Mouse (Mus musculus) stomach, postnatal 0 days (tissue): ENCODE measurements at regions not wholly inside any gene's neighbourhood (a gene's known extent, or its start where the extent isn't known, plus 50 kb on each side); places are given as distances from the start of the nearest gene placed in this dataset.

Source experiments
- ATAC-seq: fragments of 200-750 bp; cut with Nextera tagmentation; 2 replicates; pipeline ENCODE4 v1.8.0; 2017; ENCODE audit not compliant: low FRiP score, low TSS enrichment
- DNase-seq: peaks from one replicate; pipeline ENCODE4 v3.0.0-alpha.2; 2016; ENCODE audit warnings: low spot score
- H3K27ac ChIP-seq: fragments of 300-500 bp; sonication (generic); replicated peaks from 2 replicates; pipeline ENCODE4 v1.5.1; 2014; ENCODE audit warnings: mild to moderate bottlenecking, control low read depth
- H3K27me3 ChIP-seq: fragments of 300-500 bp; sonication (generic); 2 replicates; pipeline ENCODE4 v1.6.1; 2014; ENCODE audit warnings: low read length; ENCODE audit not compliant: control insufficient read depth, insufficient read depth
- H3K36me3 ChIP-seq: fragments of 300-500 bp; sonication (generic); 2 replicates; pipeline ENCODE4 v1.6.1; 2014; ENCODE audit warnings: low read length, mixed read lengths; ENCODE audit not compliant: control insufficient read depth, insufficient read depth
- H3K4me1 ChIP-seq: fragments of 300-500 bp; sonication (generic); replicated peaks from 2 replicates; pipeline ENCODE4 v1.6.1; 2014; ENCODE audit warnings: antibody characterized with exemption; ENCODE audit not compliant: control insufficient read depth, insufficient read depth
- H3K4me2 ChIP-seq: fragments of 300-500 bp; sonication (generic); replicated peaks from 2 replicates; pipeline ENCODE4 v1.6.1; 2014; ENCODE audit warnings: low read depth, mild to moderate bottlenecking, control low read depth, moderate library complexity
- H3K4me3 ChIP-seq: fragments of 300-500 bp; sonication (generic); 2 replicates; pipeline ENCODE4 v1.5.1; 2014; ENCODE audit warnings: low read depth, low read length, control low read depth
- H3K9ac ChIP-seq: fragments of 300-500 bp; sonication (generic); 2 replicates; pipeline ENCODE4 v1.6.1; 2014; ENCODE audit warnings: mild to moderate bottlenecking, low read length, control low read depth, mixed read lengths
- H3K9me3 ChIP-seq: fragments of 300-500 bp; sonication (generic); 2 replicates; pipeline ENCODE4 v1.6.1; 2016; ENCODE audit warnings: low read length; ENCODE audit not compliant: control insufficient read depth
- CTCF ChIP-seq: IDR thresholded peaks from 2 replicates; pipeline ENCODE4 v1.5.1; 2016; ENCODE audit warnings: antibody characterized with exemption, low read depth, mild to moderate bottlenecking, moderate library complexity
- EP300 ChIP-seq: optimal IDR thresholded peaks from 2 replicates; pipeline ENCODE3; 2016; ENCODE audit warnings: antibody characterized with exemption
- WGBS: fragments of 180-500 bp; shearing (Covaris S2); extraction: QIAGEN DNeasy Blood & Tissue Kit; methylation state at CpG from one replicate; pipeline ENCODE4 v1.1.7; 2014; 5-methylcytosine and 5-hydroxymethylcytosine counted together

DNA sequence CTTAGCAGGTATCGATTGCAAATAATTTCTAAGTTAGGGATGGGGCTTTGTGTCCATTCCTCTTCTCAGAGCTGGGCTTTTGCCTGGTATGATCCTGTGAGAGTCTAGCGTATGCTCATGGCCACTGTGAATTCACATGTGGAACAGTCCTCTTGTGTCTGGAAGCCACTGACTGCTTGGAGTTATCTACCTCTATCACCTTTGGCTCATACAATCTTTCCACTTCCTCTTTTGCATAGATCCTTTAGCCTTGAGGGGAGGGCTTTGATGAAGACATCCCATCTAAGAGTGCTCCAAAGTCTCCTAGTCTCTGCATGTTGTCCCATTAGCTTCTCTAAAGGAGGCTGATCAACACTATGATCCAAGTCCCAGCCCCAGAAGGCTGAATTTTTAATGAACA lies 135.8 kb upstream of the Max start:
- DNase-seq (no peak), ATAC-seq (no peak)
- H3K27me3 ChIP-seq, result no peaks in the 10 kb centered on the region
- H3K36me3 ChIP-seq, result no peaks in the 10 kb centered on the region
- WGBS, result 98% methylated on average over 2 of the region's 2 CpGs
- TF ChIP-seq EP300 (no peak), CTCF (no peak)
- no peak overlapping the region for H3K27ac ChIP-seq
- no peak overlapping the region for H3K4me3 ChIP-seq
- no peaks in the 10 kb centered on the region for H3K9me3 ChIP-seq
- no peak overlapping the region for H3K9ac ChIP-seq
- H3K4me1 ChIP-seq, result peaks cover 2% of the 10 kb centered on the region; the same call in 1 of the 2 replicates
- H3K4me2 ChIP-seq, result no peak overlapping the region

GRCm38 (mm10) chr12:77096461-77096860 lies 134.5 kb upstream of the Max start:
- H3K4me3 ChIP-seq, result no peak overlapping the region
- TF ChIP-seq EP300 (no peak), CTCF (no peak)
- 83% methylated on average over 4 of the region's 4 CpGs for WGBS
- no peaks in the 10 kb centered on the region for H3K36me3 ChIP-seq
- H3K4me2 ChIP-seq, result no peak overlapping the region
- H3K9me3 ChIP-seq, result no peaks in the 10 kb centered on the region
- ATAC-seq (no peak), DNase-seq (no peak)
- H3K27ac ChIP-seq, result no peak overlapping the region
- H3K27me3 ChIP-seq, result no peaks in the 10 kb centered on the region
- peaks cover 3% of the 10 kb centered on the region; the same call in 1 of the 2 replicates for H3K4me1 ChIP-seq
- H3K9ac ChIP-seq, result no peak overlapping the region

DNA sequence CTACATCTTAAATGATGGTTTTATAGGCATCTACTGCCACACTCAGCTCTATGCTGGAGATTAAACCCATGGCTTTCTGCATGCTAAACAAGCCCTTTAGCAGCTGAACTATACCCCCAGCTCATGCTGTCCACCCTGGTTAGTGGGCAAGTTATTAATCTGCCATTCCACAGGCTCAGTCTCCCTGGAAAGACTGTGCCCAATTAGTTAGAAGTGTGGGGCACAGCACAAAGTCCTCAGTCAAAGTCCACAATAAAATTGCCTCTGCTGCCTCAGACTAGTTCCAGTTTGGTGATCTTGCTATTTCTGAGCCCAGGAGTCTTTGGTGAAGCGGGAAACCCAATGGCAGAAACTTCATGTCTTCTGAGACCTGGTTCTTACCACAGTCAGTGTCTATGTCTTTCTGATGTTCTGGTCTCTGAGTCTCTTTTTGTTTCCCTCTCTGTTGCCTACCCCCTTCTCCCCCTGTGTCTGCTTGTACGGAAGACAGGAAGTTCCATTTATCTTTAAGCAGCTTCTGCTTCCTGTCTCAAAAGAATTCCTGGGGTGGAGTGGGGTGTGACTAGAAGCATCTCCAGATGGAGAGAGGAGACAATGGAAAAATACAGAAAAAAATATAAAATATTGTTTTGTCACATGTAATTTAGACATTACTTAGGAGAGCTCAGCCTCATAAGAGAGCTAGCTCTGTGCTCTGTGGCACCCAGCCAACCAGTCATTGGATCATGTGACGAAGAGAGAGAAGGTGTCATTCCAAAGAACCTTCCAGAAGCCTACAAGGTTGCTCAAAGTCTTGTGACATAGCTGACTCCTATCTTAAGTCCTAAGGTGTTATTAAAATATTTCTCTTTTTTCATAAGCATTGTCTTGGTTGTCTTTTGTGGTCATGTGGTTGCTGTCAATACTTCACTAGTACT lies 133.3 kb upstream of the Max start:
- DNase-seq (no peak), ATAC-seq (no peak)
- 74% methylated on average over 3 of the region's 3 CpGs for WGBS
- Histone ChIP-seq H3K27ac (no peak overlapping the region), H3K4me2 (no peak overlapping the region), H3K27me3 (no peaks in the 10 kb centered on the region), H3K36me3 (no peaks in the 10 kb centered on the region), H3K9me3 (no peaks in the 10 kb centered on the region), H3K4me3 (no peak overlapping the region), H3K9ac (no peak overlapping the region), H3K4me1 (peaks cover 3% of the 10 kb centered on the region; the same call in 1 of the 2 replicates)
- TF ChIP-seq CTCF, result no peak
- no peak for TF ChIP-seq EP300

DNA sequence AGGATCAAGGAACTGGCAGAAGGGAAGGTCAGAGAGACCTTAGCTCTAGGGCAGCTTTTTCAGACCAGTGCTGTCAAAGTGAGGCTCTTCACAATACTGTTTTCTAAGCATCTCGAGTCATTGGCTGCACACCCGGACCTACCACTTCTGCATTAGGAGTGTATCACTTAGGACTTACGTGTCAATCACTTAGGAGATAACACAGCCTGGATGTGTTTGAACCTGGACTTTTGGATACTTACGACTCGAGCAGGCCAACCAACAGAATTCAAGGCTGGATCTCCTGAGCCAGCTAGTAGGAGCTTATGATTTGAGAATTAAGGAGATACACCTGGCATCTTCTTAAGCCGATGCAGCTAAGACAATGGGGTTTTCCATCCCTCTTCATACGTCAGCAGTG lies 132.2 kb upstream of the Max start:
- no peak for DNase-seq
- Histone ChIP-seq H3K36me3 (no peaks in the 10 kb centered on the region), H3K4me1 (peaks cover 3% of the 10 kb centered on the region; the same call in 1 of the 2 replicates), H3K9ac (no peak overlapping the region), H3K9me3 (no peaks in the 10 kb centered on the region), H3K4me3 (no peak overlapping the region), H3K4me2 (no peak overlapping the region), H3K27ac (no peak overlapping the region), H3K27me3 (no peaks in the 10 kb centered on the region)
- ATAC-seq, result no peak
- WGBS, result 78% methylated on average over 7 of the region's 7 CpGs
- TF ChIP-seq EP300, result no peak
- no peak for TF ChIP-seq CTCF

- no peak overlapping the region for H3K4me2 ChIP-seq
- no peaks in the 10 kb centered on the region for H3K9me3 ChIP-seq
- H3K4me3 ChIP-seq, result no peak overlapping the region
- TF ChIP-seq CTCF, result no peak
- no peak for TF ChIP-seq EP300
- peaks cover 3% of the 10 kb centered on the region; the same call in 1 of the 2 replicates for H3K4me1 ChIP-seq
- no peak overlapping the region for H3K9ac ChIP-seq
- H3K36me3 ChIP-seq, result no peaks in the 10 kb centered on the region
- H3K27me3 ChIP-seq, result no peaks in the 10 kb centered on the region
- WGBS, result 14% methylated on average over 3 of the region's 3 CpGs
- ATAC-seq, result no peak
- no peak for DNase-seq
- H3K27ac ChIP-seq, result no peak overlapping the region
These were observed 130.7 kb upstream of the Max start for GRCm38 (mm10) chr12:77092741-77093140.

- ATAC-seq (no peak), DNase-seq (no peak)
- H3K4me3 ChIP-seq, result no peak overlapping the region
- H3K27me3 ChIP-seq, result no peaks in the 10 kb centered on the region
- TF ChIP-seq CTCF, result no peak
- TF ChIP-seq EP300, result no peak
- no peak overlapping the region for H3K4me2 ChIP-seq
- H3K36me3 ChIP-seq, result no peaks in the 10 kb centered on the region
- H3K27ac ChIP-seq, result no peak overlapping the region
- WGBS, result 60% methylated on average over 2 of the region's 2 CpGs
- peaks cover 3% of the 10 kb centered on the region; the same call in 1 of the 2 replicates for H3K4me1 ChIP-seq
- no peak overlapping the region for H3K9ac ChIP-seq
- no peaks in the 10 kb centered on the region for H3K9me3 ChIP-seq
These were observed 130.1 kb upstream of the Max start for GRCm38 (mm10) chr12:77092143-77092542.
